31 mouse cellular contexts compared by ENCODE assay signal in the genomic region with DNA sequence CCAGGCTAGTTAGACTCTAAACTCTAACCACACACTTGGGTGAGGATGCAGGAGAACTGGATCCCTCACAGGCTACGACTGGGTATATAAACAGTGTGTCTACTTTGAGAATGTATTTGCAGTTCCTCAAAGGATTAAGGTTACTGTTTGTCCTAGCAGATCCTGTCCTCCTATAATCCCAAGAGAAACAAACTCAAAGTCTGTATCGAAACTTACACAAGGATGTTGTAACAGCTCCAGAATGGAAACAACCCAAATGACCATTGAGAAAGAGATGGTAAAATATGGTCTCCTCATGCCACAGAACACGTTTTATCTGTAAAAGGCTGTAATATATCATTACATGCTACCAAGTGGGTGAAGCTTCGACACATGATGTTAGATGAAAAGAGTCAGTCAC. TPM values are rescaled to one million over a fixed set of nuclear protein-coding genes. Genes with fewer than 3 reads are reported as not detected.
DNase-seq lines count a peak whose midpoint lies in the region; ATAC-seq and TF ChIP-seq lines count a peak whose summit lies in the region.
"Had no signal": no experiment of that assay in that cellular context is flagged by ENCODE, and none has a peak within 500 bp of the region (broad histone marks: within the 10 kb centered on the region; RNA-seq: fewer than 3 reads in every experiment).

No protein-coding gene starts in this region.

- TF ChIP-seq CTCF in embryonic fibroblast, embryonic 13.5 days (IDR thresholded peaks at IDR 0.05; ENCODE audit: borderline replicate concordance, insufficient read depth, low read length), result no peak

- no peak overlapping the region for H3K4me3 ChIP-seq in embryonic fibroblast, embryonic 13.5 days (ENCODE audit: insufficient read depth, low read length)
- H3K4me3 ChIP-seq: embryonic facial prominence, embryonic 10.5 days; embryonic facial prominence, embryonic 13.5 days; forebrain, embryonic 12.5 days; forebrain, embryonic 15.5 days; heart, adult 2 months; heart, embryonic 12.5 days; heart, embryonic 15.5 days; hindbrain, embryonic 13.5 days had no signal

- no peak for ATAC-seq in megakaryocyte, adult 5-6 weeks (ENCODE audit: poor library complexity, severe bottlenecking)
- ATAC-seq: forebrain, embryonic 15.5 days; hindbrain, embryonic 16.5 days; inflammation-experienced regulatory T-cells, adult 6 months; Patski had no signal

- peaks cover 7% of the 10 kb centered on the region; the same call in 1 of the 2 replicates for H3K4me1 ChIP-seq in embryonic fibroblast, embryonic 13.5 days (ENCODE audit: control insufficient read depth, insufficient read depth, low read length)
- H3K4me1 ChIP-seq: forebrain, embryonic 12.5 days; forebrain, embryonic 15.5 days had no signal

- DNase-seq in heart, postnatal 4 days, result peak; percentile 0
- no peak for DNase-seq in heart, postnatal 10 days
- DNase-seq in adipocyte (ENCODE audit: low spot score), result peak; percentile 71
- DNase-seq in yolk sac, embryonic 10.5 days (ENCODE audit: low spot score), result peak; percentile 66
- no peak for DNase-seq in natural killer cell, adult 2 months (ENCODE audit: low spot score in 2 of 2)
- DNase-seq: adrenal gland, adult 2 months; adrenal gland, postnatal 14 days; B cell, adult 2 months; cerebellum, adult 11-12 months; cerebellum, adult 8-10 months; cerebellum, postnatal 10 days; cerebellum, postnatal 36 days; embryo, embryonic 11 days; heart, adult 2 months; heart, postnatal 14 days had no signal

- peak overlapping the region; percentile 68; the same call in 1 of the 2 replicates for H3K27ac ChIP-seq in embryonic fibroblast, embryonic 13.5 days (ENCODE audit: insufficient read depth, low read length)
- H3K27ac ChIP-seq: embryonic facial prominence, embryonic 10.5 days; embryonic facial prominence, embryonic 13.5 days; forebrain, embryonic 12.5 days; forebrain, embryonic 15.5 days; heart, adult 2 months; hindbrain, embryonic 13.5 days had no signal

- TF ChIP-seq POLR2A in embryonic fibroblast, embryonic 13.5 days (IDR thresholded peaks at IDR 0.05; ENCODE audit: low read depth, low read length), result no peak

- intact Hi-C loops in heart, postnatal 10 days (cut with DNase I), result no loop called here

RNA-seq across cellular contexts. Expression of gene Pmp22, which starts 39.0 kb away (rescaled TPM):
- total RNA-seq in heart, postnatal 4 days (2021), result 10 to 100 TPM; 90.1 to 91.4 TPM
- total RNA-seq in heart, postnatal 10 days (2021), result 100 to 1,000 TPM in 1 of 2 experiments, 10 to 100 TPM in 1; 81.7 to 120 TPM
- 124 and 179 TPM in 2 replicates for polyA plus RNA-seq in embryonic fibroblast, embryonic 13.5 days (2011; ENCODE audit: insufficient read length, low read depth, missing spikeins)
- total RNA-seq in megakaryocyte, adult 5-6 weeks (2015), result 0.45 and 2.0 TPM in 2 replicates
- 0.20 TPM in 1 of 2 replicates, not detected in the other for total RNA-seq in megakaryocyte, adult 5-6 weeks (2017)
- total RNA-seq: CH12.LX; granulocyte monocyte progenitor cell, adult 5-6 weeks; hematopoietic stem cell, adult 5-6 weeks had no signal
- polyA plus RNA-seq: G1E; inflammation-experienced regulatory T-cells, adult 6 months had no signal

Comparison
In these comparisons a context has a peak if more than half of its experiments do, and no peak if none do; other contexts are left out.
1. DNase-seq: peak in heart, postnatal 4 days (single experiment), adipocyte (single experiment) and yolk sac, embryonic 10.5 days (single experiment); none in heart, postnatal 10 days (0 of 2) and natural killer cell, adult 2 months (0 of 2).
2. RNA of gene Pmp22, which starts 39.0 kb away (total RNA-seq): 81.7 to 120 TPM in heart, postnatal 10 days and 90.1 to 91.4 TPM in heart, postnatal 4 days; 0.20 to 2.0 TPM in megakaryocyte, adult 5-6 weeks; every median in the first group is over 10 times any median in the second.